Mouse (Mus musculus) cerebellum, postnatal 36 days (tissue): ENCODE results near the gene Gxylt1.
"Not testable (repeated sequence)": the region's sequence is repeated elsewhere in the genome, so short reads cannot be mapped to it uniquely, and the experiment has no call there.

Experiments used
- DNase-seq, 2 experiments: peaks; one replicate each; pipeline ENCODE4 v3.0.0; 2021 to 2022; ENCODE audit warnings: mixed read lengths in 2 of 2

Gene Gxylt1

GRCm38 (mm10) chr15:93274679-93275583 lies at the start of gene Gxylt1:
Gene Gxylt1, minus strand, starts transcription at chr15:93275179.
- DNase-seq = peak; percentile 99 to 100

- no peak for DNase-seq
Measured at GRCm38 (mm10) chr15:93318781-93319180, 43.8 kb upstream of the Gxylt1 start.

- DNase-seq = not testable (repeated sequence)
Measured at GRCm38 (mm10) chr15:93310304-93310703, 35.3 kb upstream of the Gxylt1 start.

GRCm38 (mm10) chr15:93298197-93298596 lies 23.2 kb upstream of the Gxylt1 start:
- DNase-seq = no peak

GRCm38 (mm10) chr15:93294483-93294882 lies 19.5 kb upstream of the Gxylt1 start:
- DNase-seq = no peak

GRCm38 (mm10) chr15:93288321-93288720 lies 13.3 kb upstream of the Gxylt1 start:
- no peak for DNase-seq

- DNase-seq = no peak
Measured at GRCm38 (mm10) chr15:93287628-93288027, 12.6 kb upstream of the Gxylt1 start.

GRCm38 (mm10) chr15:93285244-93285643 lies 10.3 kb upstream of the Gxylt1 start:
- DNase-seq = no peak

GRCm38 (mm10) chr15:93284326-93284725 lies 9.3 kb upstream of the Gxylt1 start:
- DNase-seq = no peak

- DNase-seq = no peak
Measured at GRCm38 (mm10) chr15:93283349-93283748, 8.4 kb upstream of the Gxylt1 start.

GRCm38 (mm10) chr15:93276276-93276675 lies 1.3 kb upstream of the Gxylt1 start:
- no peak for DNase-seq

GRCm38 (mm10) chr15:93275623-93276022 lies 644 bp upstream of the Gxylt1 start:
- no peak for DNase-seq

GRCm38 (mm10) chr15:93273788-93274678 lies 946 bp downstream of the Gxylt1 start:
- DNase-seq = no peak

GRCm38 (mm10) chr15:93272948-93273347 lies 2.0 kb downstream of the Gxylt1 start:
- no peak for DNase-seq

GRCm38 (mm10) chr15:93270289-93270855 lies 4.6 kb downstream of the Gxylt1 start:
- no peak for DNase-seq

GRCm38 (mm10) chr15:93269572-93269971 lies 5.4 kb downstream of the Gxylt1 start:
- DNase-seq = no peak

GRCm38 (mm10) chr15:93268001-93268400 lies 7.0 kb downstream of the Gxylt1 start:
- DNase-seq = no peak

- DNase-seq = no peak
Measured at GRCm38 (mm10) chr15:93267479-93267878, 7.5 kb downstream of the Gxylt1 start.

- DNase-seq = peak; percentile 22 to 24
Measured at GRCm38 (mm10) chr15:93266361-93266760, 8.6 kb downstream of the Gxylt1 start.

- peak; percentile 70 to 85 for DNase-seq
Measured at GRCm38 (mm10) chr15:93265728-93266127, 9.3 kb downstream of the Gxylt1 start.

- DNase-seq = no peak
Measured at GRCm38 (mm10) chr15:93265231-93265630, 9.7 kb downstream of the Gxylt1 start.

GRCm38 (mm10) chr15:93264221-93264620 lies 10.8 kb downstream of the Gxylt1 start:
- no peak for DNase-seq

- no peak for DNase-seq
Measured at GRCm38 (mm10) chr15:93263566-93263965, 11.4 kb downstream of the Gxylt1 start.
